Mouse (Mus musculus): Measurements from ENCODE around the gene Phpt1. TPM values are rescaled to one million over a fixed set of nuclear protein-coding genes. Genes with fewer than 3 reads are reported as not detected.

Phpt1 gene
- polyA plus RNA-seq (2015; fragmentation: Nextera tagmentation; extraction: Ambion mirVana): 120 and 123 TPM in 2 replicates

GRCm38 (mm10) chr2:25574579-25575431 lies at the start of gene Phpt1, which contains the start of gene Mamdc4:
Gene Phpt1 (minus strand): TSS chr2:25575224.
Gene Mamdc4 (minus strand): TSS chr2:25574845.
- 0 out of 2 replicates have a peak, but pooled peaks cover 7% of the 10 kb centered on the region for H3K36me3 ChIP-seq (ENCODE audit: control insufficient read depth, insufficient read depth, low read length)
- WGBS: 0% methylated on average over 44 of the region's 45 CpGs
- ATAC-seq (ENCODE audit: insufficient read depth, low FRiP score): peak; percentile 98
- H3K4me2 ChIP-seq (ENCODE audit: low read depth, low read length): peak within 1 kb of the TSS; percentile 96
- H3K27ac ChIP-seq (ENCODE audit: low read length): peak within 1 kb of the TSS; percentile 97
- peak within 1 kb of the TSS; percentile 67 for H3K4me3 ChIP-seq (replicated peaks; ENCODE audit: low read length)
- H3K4me1 ChIP-seq (ENCODE audit: control insufficient read depth, insufficient read depth, low read length): peaks cover 38% of the 10 kb centered on the region
- no peaks in the 10 kb centered on the region for H3K9me3 ChIP-seq (replicated peaks; ENCODE audit: control insufficient read depth, low read length)
- peak within 1 kb of the TSS; percentile 87 for H3K9ac ChIP-seq (ENCODE audit: low read length)
- H3K27me3 ChIP-seq (ENCODE audit: control insufficient read depth, insufficient read depth, low read length): peaks cover 37% of the 10 kb centered on the region

- WGBS: 5% methylated on average over 34 of the region's 34 CpGs
- Histone ChIP-seq H3K4me2 (ENCODE audit: low read depth, low read length) (peak within 1 kb of the TSS; percentile 63), H3K9me3 (replicated peaks; ENCODE audit: control insufficient read depth, low read length) (no peaks in the 10 kb centered on the region), H3K9ac (ENCODE audit: low read length) (peak within 1 kb of the TSS; percentile 77), H3K27ac (ENCODE audit: low read length) (peak within 1 kb of the TSS; percentile 7; the same call in 1 of the 2 replicates), H3K36me3 (ENCODE audit: control insufficient read depth, insufficient read depth, low read length) (no peaks in the 10 kb centered on the region), H3K4me1 (ENCODE audit: control insufficient read depth, insufficient read depth, low read length) (no peaks in the 10 kb centered on the region), H3K27me3 (ENCODE audit: control insufficient read depth, insufficient read depth, low read length) (peaks cover 9% of the 10 kb centered on the region), H3K4me3 (replicated peaks; ENCODE audit: low read length) (peak within 1 kb of the TSS; percentile 57)
- peak; percentile 93 for ATAC-seq (ENCODE audit: insufficient read depth, low FRiP score)
Observed at GRCm38 (mm10) chr2:25621229-25622200, 46.5 kb upstream of the Phpt1 start, which contains the start of gene Tmem141. Gene Tmem141 (minus strand): TSS chr2:25622005.

GRCm38 (mm10) chr2:25620852-25621228 lies 45.8 kb upstream of the Phpt1 start:
- WGBS: 82% methylated on average over 4 of the region's 4 CpGs
- H3K9me3 ChIP-seq (replicated peaks; ENCODE audit: control insufficient read depth, low read length): no peaks in the 10 kb centered on the region
- H3K9ac ChIP-seq (ENCODE audit: low read length): 0 out of 2 replicates have a peak overlapping the region, but pooled peaks have one; percentile 77
- no peak for ATAC-seq (ENCODE audit: insufficient read depth, low FRiP score)
- H3K4me2 ChIP-seq (ENCODE audit: low read depth, low read length): peak overlapping the region; percentile 63
- no peak overlapping the region; the same call in 1 of the 2 replicates for H3K4me3 ChIP-seq (replicated peaks; ENCODE audit: low read length)
- peaks cover 16% of the 10 kb centered on the region for H3K27me3 ChIP-seq (ENCODE audit: control insufficient read depth, insufficient read depth, low read length)
- no peaks in the 10 kb centered on the region for H3K36me3 ChIP-seq (ENCODE audit: control insufficient read depth, insufficient read depth, low read length)
- no peak overlapping the region for H3K27ac ChIP-seq (ENCODE audit: low read length)
- no peaks in the 10 kb centered on the region for H3K4me1 ChIP-seq (ENCODE audit: control insufficient read depth, insufficient read depth, low read length)

- H3K27ac ChIP-seq (ENCODE audit: low read length): no peak overlapping the region
- H3K27me3 ChIP-seq (ENCODE audit: control insufficient read depth, insufficient read depth, low read length): peaks cover 20% of the 10 kb centered on the region
- no peak overlapping the region for H3K4me2 ChIP-seq (ENCODE audit: low read depth, low read length)
- ATAC-seq (ENCODE audit: insufficient read depth, low FRiP score): no peak
- no peak overlapping the region for H3K4me3 ChIP-seq (replicated peaks; ENCODE audit: low read length)
- H3K9ac ChIP-seq (ENCODE audit: low read length): no peak overlapping the region
- no peaks in the 10 kb centered on the region for H3K36me3 ChIP-seq (ENCODE audit: control insufficient read depth, insufficient read depth, low read length)
- 70% methylated on average over 6 of the region's 6 CpGs for WGBS
- no peaks in the 10 kb centered on the region for H3K4me1 ChIP-seq (ENCODE audit: control insufficient read depth, insufficient read depth, low read length)
- no peaks in the 10 kb centered on the region for H3K9me3 ChIP-seq (replicated peaks; ENCODE audit: control insufficient read depth, low read length)
Observed at GRCm38 (mm10) chr2:25620386-25620785, 45.4 kb upstream of the Phpt1 start.

- H3K4me2 ChIP-seq (ENCODE audit: low read depth, low read length): no peak within 1 kb of the TSS
- no peaks in the 10 kb centered on the region for H3K9me3 ChIP-seq (replicated peaks; ENCODE audit: control insufficient read depth, low read length)
- 79% methylated on average over 3 of the region's 3 CpGs for WGBS
Observed at GRCm38 (mm10) chr2:25617578-25617977, 42.6 kb upstream of the Phpt1 start, which contains the start of gene Ccdc183. Gene Ccdc183 (minus strand): TSS chr2:25617678.

GRCm38 (mm10) chr2:25616398-25616797 lies 41.4 kb upstream of the Phpt1 start:
- Histone ChIP-seq H3K9ac (ENCODE audit: low read length) (peak overlapping the region; percentile 49; the same call in 1 of the 2 replicates), H3K36me3 (ENCODE audit: control insufficient read depth, insufficient read depth, low read length) (no peaks in the 10 kb centered on the region), H3K27ac (ENCODE audit: low read length) (no peak overlapping the region), H3K27me3 (ENCODE audit: control insufficient read depth, insufficient read depth, low read length) (peaks cover 28% of the 10 kb centered on the region), H3K4me2 (ENCODE audit: low read depth, low read length) (peak overlapping the region; percentile 46), H3K4me3 (replicated peaks; ENCODE audit: low read length) (peak overlapping the region; percentile 21; the same call in 1 of the 2 replicates), H3K9me3 (replicated peaks; ENCODE audit: control insufficient read depth, low read length) (no peaks in the 10 kb centered on the region), H3K4me1 (ENCODE audit: control insufficient read depth, insufficient read depth, low read length) (no peaks in the 10 kb centered on the region)
- 12% methylated on average over 22 of the region's 22 CpGs for WGBS
- ATAC-seq (ENCODE audit: insufficient read depth, low FRiP score): no peak

More at GRCm38 (mm10) chr2:25617578-25617977, 42.6 kb upstream of the Phpt1 start, which contains the start of gene Ccdc183:
- ATAC-seq (ENCODE audit: insufficient read depth, low FRiP score): no peak
- H3K4me3 ChIP-seq (replicated peaks; ENCODE audit: low read length): no peak within 1 kb of the TSS
- H3K36me3 ChIP-seq (ENCODE audit: control insufficient read depth, insufficient read depth, low read length): no peaks in the 10 kb centered on the region
- no peak within 1 kb of the TSS for H3K27ac ChIP-seq (ENCODE audit: low read length)
- no peak within 1 kb of the TSS for H3K9ac ChIP-seq (ENCODE audit: low read length)
- peaks cover 28% of the 10 kb centered on the region for H3K27me3 ChIP-seq (ENCODE audit: control insufficient read depth, insufficient read depth, low read length)
- H3K4me1 ChIP-seq (ENCODE audit: control insufficient read depth, insufficient read depth, low read length): no peaks in the 10 kb centered on the region

GRCm38 (mm10) chr2:25608671-25609070 lies 33.6 kb upstream of the Phpt1 start:
- Histone ChIP-seq H3K27me3 (ENCODE audit: control insufficient read depth, insufficient read depth, low read length) (no peaks in the 10 kb centered on the region), H3K36me3 (ENCODE audit: control insufficient read depth, insufficient read depth, low read length) (no peaks in the 10 kb centered on the region), H3K4me2 (ENCODE audit: low read depth, low read length) (peak overlapping the region; percentile 73), H3K9ac (ENCODE audit: low read length) (peak overlapping the region; percentile 96), H3K4me3 (replicated peaks; ENCODE audit: low read length) (peak overlapping the region; percentile 99), H3K9me3 (replicated peaks; ENCODE audit: control insufficient read depth, low read length) (no peaks in the 10 kb centered on the region), H3K27ac (ENCODE audit: low read length) (peak overlapping the region; percentile 93), H3K4me1 (ENCODE audit: control insufficient read depth, insufficient read depth, low read length) (peaks cover 20% of the 10 kb centered on the region)
- WGBS: 51% methylated on average over 10 of the region's 10 CpGs
- ATAC-seq (ENCODE audit: insufficient read depth, low FRiP score): peak; percentile 35; the same call in 1 of the 2 replicates

GRCm38 (mm10) chr2:25607761-25608622 lies 33.0 kb upstream of the Phpt1 start, which contains the start of gene Rabl6:
Gene Rabl6 (minus strand): TSS chr2:25608521.
- Histone ChIP-seq H3K9me3 (replicated peaks; ENCODE audit: control insufficient read depth, low read length) (no peaks in the 10 kb centered on the region), H3K27me3 (ENCODE audit: control insufficient read depth, insufficient read depth, low read length) (no peaks in the 10 kb centered on the region), H3K4me2 (ENCODE audit: low read depth, low read length) (peak within 1 kb of the TSS; percentile 73), H3K36me3 (ENCODE audit: control insufficient read depth, insufficient read depth, low read length) (no peaks in the 10 kb centered on the region), H3K9ac (ENCODE audit: low read length) (peak within 1 kb of the TSS; percentile 96), H3K4me3 (replicated peaks; ENCODE audit: low read length) (peak within 1 kb of the TSS; percentile 99), H3K4me1 (ENCODE audit: control insufficient read depth, insufficient read depth, low read length) (peaks cover 20% of the 10 kb centered on the region), H3K27ac (ENCODE audit: low read length) (peak within 1 kb of the TSS; percentile 93)
- under 1% methylated on average over 80 of the region's 80 CpGs for WGBS
- peak; percentile 94 for ATAC-seq (ENCODE audit: insufficient read depth, low FRiP score)
